Mouse (Mus musculus): Measurements from ENCODE around the gene Map3k9.
A peak's percentile ranks its signal among the peaks of the same experiment; 100 is the strongest.

The Map3k9 gene

GRCm38 (mm10) chr12:81787262-81787661, 6.3 kb upstream of the Map3k9 start:
- DNase-seq (ENCODE audit: low read depth, low spot score), result peak; percentile 10

- no peak for DNase-seq (ENCODE audit: low read depth, low spot score)
These were observed 2.3 kb upstream of the Map3k9 start for GRCm38 (mm10) chr12:81783301-81783700.

- no peak for DNase-seq (ENCODE audit: low read depth, low spot score)
These were observed 1.6 kb upstream of the Map3k9 start for GRCm38 (mm10) chr12:81782606-81783005.

- no peak for DNase-seq (ENCODE audit: low read depth, low spot score)
These were observed 493 bp downstream of the Map3k9 start for GRCm38 (mm10) chr12:81780271-81781093.

- DNase-seq (ENCODE audit: low read depth, low spot score), result no peak
These were observed 1.1 kb downstream of the Map3k9 start for GRCm38 (mm10) chr12:81779831-81780230.

- peak; percentile 56 for DNase-seq (ENCODE audit: low read depth, low spot score)
These were observed 4.8 kb downstream of the Map3k9 start for GRCm38 (mm10) chr12:81776191-81776590.

GRCm38 (mm10) chr12:81775641-81776040, 5.3 kb downstream of the Map3k9 start:
- DNase-seq (ENCODE audit: low read depth, low spot score), result no peak

- DNase-seq (ENCODE audit: low read depth, low spot score), result no peak
These were observed 6.8 kb downstream of the Map3k9 start for GRCm38 (mm10) chr12:81774186-81774585.

GRCm38 (mm10) chr12:81769458-81769857, 11.5 kb downstream of the Map3k9 start:
- no peak for DNase-seq (ENCODE audit: low read depth, low spot score)

- no peak for DNase-seq (ENCODE audit: low read depth, low spot score)
These were observed 15.6 kb downstream of the Map3k9 start for GRCm38 (mm10) chr12:81765386-81765785.

GRCm38 (mm10) chr12:81764370-81764769, 16.6 kb downstream of the Map3k9 start:
- DNase-seq (ENCODE audit: low read depth, low spot score), result no peak

GRCm38 (mm10) chr12:81754651-81755050, 26.3 kb downstream of the Map3k9 start:
- DNase-seq (ENCODE audit: low read depth, low spot score), result no peak

GRCm38 (mm10) chr12:81751116-81751515, 29.9 kb downstream of the Map3k9 start:
- DNase-seq (ENCODE audit: low read depth, low spot score), result peak; percentile 6

- DNase-seq (ENCODE audit: low read depth, low spot score), result peak; percentile 78
These were observed 32.1 kb downstream of the Map3k9 start for GRCm38 (mm10) chr12:81748918-81749317.

GRCm38 (mm10) chr12:81748021-81748576, 32.9 kb downstream of the Map3k9 start:
- peak; percentile 94 for DNase-seq (ENCODE audit: low read depth, low spot score)

- no peak for DNase-seq (ENCODE audit: low read depth, low spot score)
These were observed 34.5 kb downstream of the Map3k9 start for GRCm38 (mm10) chr12:81746400-81747024.

GRCm38 (mm10) chr12:81735246-81736070, 45.5 kb downstream of the Map3k9 start:
- DNase-seq (ENCODE audit: low read depth, low spot score), result no peak

- no peak for DNase-seq (ENCODE audit: low read depth, low spot score)
These were observed 54.6 kb downstream of the Map3k9 start for GRCm38 (mm10) chr12:81726246-81726822.

GRCm38 (mm10) chr12:81724776-81725175, 56.2 kb downstream of the Map3k9 start:
- no peak for DNase-seq (ENCODE audit: low read depth, low spot score)

GRCm38 (mm10) chr12:81723375-81723774, 57.6 kb downstream of the Map3k9 start:
- no peak for DNase-seq (ENCODE audit: low read depth, low spot score)

- no peak for DNase-seq (ENCODE audit: low read depth, low spot score)
These were observed 61.3 kb downstream of the Map3k9 start for GRCm38 (mm10) chr12:81719715-81720114.

Data from 3T3-L1 (cell line).